Comparison of ENCODE assay signal across 12 mouse cellular contexts in genomic region chr13:64081012-64081919, GRCm38 (mm10). TPM values are rescaled to one million over a fixed set of nuclear protein-coding genes. Genes with fewer than 3 reads are reported as not detected.
DNase-seq lines count a peak whose midpoint lies in the region; TF ChIP-seq lines count a peak whose summit lies in the region.
"Had no signal": no experiment of that assay in that cellular context is flagged by ENCODE, and none has a peak within 500 bp of the region (broad histone marks: within the 10 kb centered on the region; RNA-seq: fewer than 3 reads in every experiment).

No protein-coding gene starts in this region.

- H3K4me3 ChIP-seq in testis, adult 2 months (ENCODE audit: control insufficient read depth, low read depth, low read length): peak overlapping the region; percentile 3; the same call in 1 of the 2 replicates
- no peak overlapping the region for H3K4me3 ChIP-seq in hindbrain, embryonic 10.5 days
- H3K4me3 ChIP-seq in gastrocnemius, adult 2 months: no peak overlapping the region

- H3K27ac ChIP-seq in testis, adult 2 months (ENCODE audit: control insufficient read depth, insufficient read depth, low read depth, low read length): no peak overlapping the region
- H3K27ac ChIP-seq in hindbrain, embryonic 10.5 days: peak overlapping the region; percentile 86
- H3K27ac ChIP-seq in gastrocnemius, adult 2 months: no peak overlapping the region
- H3K27ac ChIP-seq: liver, embryonic 14.5 days had no signal

- WGBS in hindbrain, embryonic 10.5 days: 38% methylated on average over 16 of the region's 16 CpGs

- H3K36me3 ChIP-seq in testis, adult 2 months (ENCODE audit: control insufficient read depth, insufficient read depth, low read length): no peaks in the 10 kb centered on the region
- H3K36me3 ChIP-seq in hindbrain, embryonic 10.5 days: no peaks in the 10 kb centered on the region

- no peaks in the 10 kb centered on the region for H3K27me3 ChIP-seq in testis, adult 2 months (ENCODE audit: control insufficient read depth, insufficient read depth, low read length)
- H3K27me3 ChIP-seq in hindbrain, embryonic 10.5 days (ENCODE audit: insufficient read depth, poor library complexity, severe bottlenecking): peaks cover 3% of the 10 kb centered on the region; the same call in 1 of the 2 replicates

- intact Hi-C loops in gastrocnemius, adult 2 months (cut with DNase I): no loop called here

- no peak for TF ChIP-seq POLR2A in testis, adult 2 months (IDR thresholded peaks at IDR 0.05; ENCODE audit: control insufficient read depth, low read depth, low read length)

- DNase-seq in testis, postnatal 10 days (ENCODE audit: low spot score): no peak
- peak; percentile 31 for DNase-seq in hindbrain, embryonic 10.5 days (ENCODE audit: low spot score)
- peak; percentile 12 to 48 for DNase-seq in kidney, postnatal 4 days
- peak; percentile 10 for DNase-seq in yolk sac, embryonic 10.5 days (ENCODE audit: low spot score)
- no peak for DNase-seq in gastrocnemius, adult 2 months
- no peak for DNase-seq in thymus, postnatal 25 days
- DNase-seq in thymus, postnatal 0 days (ENCODE audit: low spot score): no peak
- DNase-seq: thymus, adult 2 months had no signal

- no peak for TF ChIP-seq CTCF in testis, adult 2 months (IDR thresholded peaks at IDR 0.05; ENCODE audit: control insufficient read depth, insufficient read depth, insufficient replicate concordance, low read depth, low read length)
- TF ChIP-seq CTCF in gastrocnemius, adult 2 months (IDR thresholded peaks at IDR 0.05): no peak

- H3K9me3 ChIP-seq in hindbrain, embryonic 10.5 days: no peaks in the 10 kb centered on the region

- H3K4me1 ChIP-seq in testis, adult 2 months (ENCODE audit: control insufficient read depth, insufficient read depth, low read length): peaks cover 12% of the 10 kb centered on the region
- H3K4me1 ChIP-seq in hindbrain, embryonic 10.5 days (replicated peaks): peaks cover 19% of the 10 kb centered on the region

RNA-seq across cellular contexts. Expression of gene Hsd17b3, which starts 7.8 kb away (rescaled TPM):
- 16.4 and 27.2 TPM in 2 replicates for polyA plus RNA-seq in testis, adult 2 months (2012; rRNA removed)
- polyA plus RNA-seq in hindbrain, embryonic 10.5 days (2016; fragmentation: Nextera tagmentation; extraction: Ambion mirVana): not detected in 2 replicates
- not detected for total RNA-seq in gastrocnemius, adult 2 months (2021)
- polyA plus RNA-seq in thymus, postnatal 0 days (2015; fragmentation: Nextera tagmentation; extraction: Ambion mirVana): not detected in 2 replicates
- total RNA-seq: MEL had no signal
- polyA plus RNA-seq: intestine, embryonic 14.5 days; liver, embryonic 14.5 days had no signal

RNA-seq across cellular contexts. Expression of gene Slc35d2, which starts 47.9 kb away (rescaled TPM):
- polyA plus RNA-seq in testis, adult 2 months (2012; rRNA removed): 0.79 and 1.1 TPM in 2 replicates
- 5.5 and 6.9 TPM in 2 replicates for polyA plus RNA-seq in hindbrain, embryonic 10.5 days (2016; fragmentation: Nextera tagmentation; extraction: Ambion mirVana)
- under 1 TPM; 0.84 to 0.89 TPM for total RNA-seq in gastrocnemius, adult 2 months (2021)
- polyA plus RNA-seq in thymus, postnatal 0 days (2015; fragmentation: Nextera tagmentation; extraction: Ambion mirVana): 3.1 and 3.8 TPM in 2 replicates

Comparison
In these comparisons a context has a peak if more than half of its experiments do, and no peak if none do; other contexts are left out.
1. DNase-seq: peak in hindbrain, embryonic 10.5 days (single experiment), kidney, postnatal 4 days (2 of 2) and yolk sac, embryonic 10.5 days (single experiment); none in testis, postnatal 10 days (single experiment), gastrocnemius, adult 2 months (single experiment), thymus, postnatal 25 days (single experiment) and thymus, postnatal 0 days (single experiment).
2. RNA of gene Hsd17b3, which starts 7.8 kb away (polyA plus RNA-seq): 16.4 to 27.2 TPM in testis, adult 2 months; not detected in thymus, postnatal 0 days and not detected in hindbrain, embryonic 10.5 days; every median in the first group is over 10 times any median in the second.